Mouse (Mus musculus): ENCODE measurements around the gene Olfr513.

Gene Olfr513

GRCm38 (mm10) chr7:108750673-108751072 is at the start of gene Olfr513:
Olfr513 (plus strand) TSS chr7:108750973.
- DNase-seq = peak in 1 of 2 experiments; percentile 2

- DNase-seq = no peak
These were observed 37.8 kb upstream of the Olfr513 start, which contains the start of gene Olfr512 for GRCm38 (mm10) chr7:108713020-108713419. Olfr512 (plus strand) TSS chr7:108713320.

GRCm38 (mm10) chr7:108760411-108760810 is 9.6 kb downstream of the Olfr513 start:
- DNase-seq = no peak

- DNase-seq = no peak
These were observed 46.6 kb downstream of the Olfr513 start for GRCm38 (mm10) chr7:108797205-108797933.

Data from cerebellum, postnatal 14 days (tissue).